Mouse (Mus musculus) heart, embryonic 10.5 days (tissue): ENCODE measurements around the gene Klf11. TPM values are rescaled to one million over a fixed set of nuclear protein-coding genes. Genes with fewer than 3 reads are reported as not detected.
A peak's percentile ranks its signal among the peaks of the same experiment; 100 is the strongest.

Experiments used
- DNase-seq: peaks from one replicate; pipeline ENCODE4 v3.0.0-alpha.2; 2017; ENCODE audit warnings: low spot score
- H3K27ac ChIP-seq: fragments of 300-500 bp; sonication (generic); 2 replicates; pipeline ENCODE4 v1.5.1; 2016; ENCODE audit warnings: mild to moderate bottlenecking
- H3K27me3 ChIP-seq: fragments of 300-500 bp; sonication (generic); 2 replicates; pipeline ENCODE4 v1.6.1; 2016; ENCODE audit warnings: mild to moderate bottlenecking; ENCODE audit not compliant: poor library complexity, insufficient read depth, severe bottlenecking
- H3K36me3 ChIP-seq: fragments of 300-500 bp; sonication (generic); 2 replicates; pipeline ENCODE4 v1.6.1; 2016; ENCODE audit warnings: mild to moderate bottlenecking, moderate library complexity
- H3K4me1 ChIP-seq: fragments of 300-500 bp; sonication (generic); 2 replicates; pipeline ENCODE4 v1.6.1; 2016; ENCODE audit warnings: mild to moderate bottlenecking
- H3K4me3 ChIP-seq: fragments of 300-500 bp; sonication (generic); 2 replicates; pipeline ENCODE4 v1.5.1; 2016; ENCODE audit warnings: mild to moderate bottlenecking, moderate library complexity
- H3K9me3 ChIP-seq: fragments of 300-500 bp; sonication (generic); 2 replicates; pipeline ENCODE4 v1.6.1; 2016; ENCODE audit warnings: mild to moderate bottlenecking, moderate library complexity
- WGBS: fragments of 180-500 bp; shearing (Covaris S2); methylation state at CpG from one replicate; pipeline ENCODE4 v1.1.7; 2016; 5-methylcytosine and 5-hydroxymethylcytosine counted together
- polyA plus RNA-seq: library from polyadenylated mRNA; unstranded; fragments of >200 nt; fragmentation: Nextera tagmentation; extraction: Ambion mirVana; gene quantifications from 2 replicates; pipeline ENCODE4 v1.2.1, GENCODE M21; 2016

The Klf11 gene
- polyA plus RNA-seq, 1 experiment from 2014 or later, result 12.0 TPM

GRCm38 (mm10) chr12:24661100-24661499 is 10.0 kb downstream of the Klf11 start:
- no peaks in the 10 kb centered on the region for H3K27me3 ChIP-seq
- DNase-seq, result no peak
- no peaks in the 10 kb centered on the region for H3K9me3 ChIP-seq
- no peak overlapping the region for H3K27ac ChIP-seq
- peaks cover 15% of the 10 kb centered on the region; the same call in 1 of the 2 replicates for H3K4me1 ChIP-seq
- WGBS, result 90% methylated on average over 4 of the region's 4 CpGs
- no peak overlapping the region for H3K4me3 ChIP-seq
- peaks cover 56% of the 10 kb centered on the region for H3K36me3 ChIP-seq

DNA sequence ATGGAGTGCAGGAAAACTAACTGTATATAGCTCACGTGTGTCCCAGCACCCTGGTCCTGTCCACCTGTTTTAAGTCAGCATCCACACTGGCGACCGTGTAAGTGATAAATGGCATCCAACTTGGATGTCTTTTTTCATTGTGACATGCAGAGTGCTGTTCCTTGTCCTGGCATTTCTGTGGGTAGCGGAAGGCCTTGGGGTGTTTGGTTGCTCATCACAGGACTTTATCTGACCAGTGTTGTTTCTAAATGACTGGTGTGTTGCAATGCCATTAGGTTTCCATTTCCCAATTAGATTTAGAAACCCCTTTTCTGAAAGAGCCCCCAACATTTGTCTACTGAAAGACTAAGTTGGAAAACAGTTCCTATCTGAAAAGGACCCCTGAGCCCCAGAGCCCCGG is 11.1 kb downstream of the Klf11 start:
- DNase-seq, result no peak
- Histone ChIP-seq H3K4me3 (no peak overlapping the region), H3K4me1 (peaks cover 8% of the 10 kb centered on the region; the same call in 1 of the 2 replicates), H3K9me3 (no peaks in the 10 kb centered on the region), H3K27me3 (no peaks in the 10 kb centered on the region), H3K27ac (no peak overlapping the region), H3K36me3 (peaks cover 45% of the 10 kb centered on the region)
- 84% methylated on average over 5 of the region's 5 CpGs for WGBS

DNA sequence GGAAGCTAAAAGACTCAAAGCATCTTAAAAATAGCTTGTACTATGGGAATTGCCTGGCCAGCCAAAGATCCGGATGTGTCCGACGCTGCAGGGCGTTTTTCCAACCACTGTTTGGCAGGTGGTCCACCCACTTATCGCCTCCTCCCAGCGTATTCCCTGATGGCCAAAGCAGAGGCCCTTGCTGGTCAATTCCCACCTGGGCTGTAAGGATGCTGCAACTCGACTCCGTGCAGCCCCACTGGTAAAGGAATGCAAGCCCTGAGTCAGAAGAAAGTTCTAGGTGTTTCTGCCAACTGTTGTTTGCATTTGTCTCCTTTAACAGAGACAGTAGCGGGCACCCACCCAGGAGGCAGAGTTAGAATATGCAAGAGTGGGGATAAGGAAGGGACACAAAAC is 29.0 kb downstream of the Klf11 start:
- Histone ChIP-seq H3K27me3 (peaks cover 63% of the 10 kb centered on the region), H3K4me1 (peaks cover 23% of the 10 kb centered on the region), H3K4me3 (peak overlapping the region; percentile 64), H3K27ac (peak overlapping the region; percentile 69; the same call in 1 of the 2 replicates), H3K36me3 (no peaks in the 10 kb centered on the region), H3K9me3 (no peaks in the 10 kb centered on the region)
- no peak for DNase-seq
- WGBS, result 16% methylated on average over 9 of the region's 9 CpGs

DNA sequence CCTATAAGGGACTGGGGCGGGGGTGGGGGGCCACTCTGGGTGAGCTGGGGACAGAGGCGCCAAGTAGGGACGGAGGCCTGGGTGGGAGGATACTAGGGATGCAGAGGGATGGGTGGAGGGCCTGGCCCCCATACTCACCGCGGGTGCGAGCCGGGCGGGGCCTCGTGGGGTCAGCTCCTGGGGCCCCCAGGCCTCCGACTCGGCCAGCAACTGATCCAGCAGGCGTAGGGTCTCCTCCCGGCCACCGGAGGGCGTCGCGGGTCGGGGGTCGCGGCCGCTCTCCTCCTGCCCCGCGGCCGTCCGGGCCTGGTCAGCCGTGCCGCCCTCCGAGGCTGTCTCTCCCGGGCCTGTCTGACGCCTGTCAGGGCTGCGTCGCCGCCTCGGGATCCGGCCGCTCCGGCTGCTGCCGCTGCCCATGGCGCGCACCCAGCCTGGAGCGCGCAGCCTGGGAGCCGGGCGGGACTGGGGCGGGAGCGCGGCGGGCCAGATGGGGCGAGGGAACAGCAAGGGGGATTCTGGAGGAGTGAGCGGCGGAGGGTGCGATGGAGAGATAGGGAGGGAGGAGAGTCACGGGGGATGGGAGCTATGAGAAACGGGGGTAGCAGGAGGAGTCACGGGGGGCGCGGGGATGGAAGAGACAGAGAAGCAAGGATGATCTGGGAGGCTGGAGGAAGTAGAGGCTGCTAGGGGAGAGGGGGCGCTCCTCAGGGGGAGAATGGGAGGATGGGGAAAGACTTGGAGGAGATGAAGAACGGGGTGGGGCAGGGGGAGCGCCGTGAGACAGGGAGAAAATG is 29.6 kb downstream of the Klf11 start:
- DNase-seq, result no peak
- H3K27ac ChIP-seq, result peak overlapping the region; percentile 69

GRCm38 (mm10) chr12:24681286-24682023 is 30.4 kb downstream of the Klf11 start, which contains the start of gene Cys1:
TSS of gene Cys1 (minus strand) at chr12:24681813.
- Histone ChIP-seq H3K9me3 (no peaks in the 10 kb centered on the region), H3K27me3 (peaks cover 66% of the 10 kb centered on the region), H3K36me3 (no peaks in the 10 kb centered on the region), H3K4me3 (peak within 1 kb of the TSS; percentile 64), H3K27ac (peak within 1 kb of the TSS; percentile 69), H3K4me1 (peaks cover 23% of the 10 kb centered on the region)
- DNase-seq, result no peak
- 4% methylated on average over 20 of the region's 20 CpGs for WGBS

More for the DNA sequence above, 29.6 kb downstream of the Klf11 start:
- H3K9me3 ChIP-seq, result no peaks in the 10 kb centered on the region
- WGBS, result 2% methylated on average over 59 of the region's 61 CpGs
- peak overlapping the region; percentile 64 for H3K4me3 ChIP-seq
- peaks cover 23% of the 10 kb centered on the region for H3K4me1 ChIP-seq
- H3K36me3 ChIP-seq, result no peaks in the 10 kb centered on the region
- H3K27me3 ChIP-seq, result peaks cover 66% of the 10 kb centered on the region

- Histone ChIP-seq H3K4me3 (no peak overlapping the region), H3K27ac (no peak overlapping the region), H3K9me3 (no peaks in the 10 kb centered on the region), H3K4me1 (peaks cover 23% of the 10 kb centered on the region), H3K27me3 (peaks cover 66% of the 10 kb centered on the region), H3K36me3 (no peaks in the 10 kb centered on the region)
- 52% methylated on average over 8 of the region's 8 CpGs for WGBS
- no peak for DNase-seq
These were observed 31.5 kb downstream of the Klf11 start for GRCm38 (mm10) chr12:24682563-24682962.

DNA sequence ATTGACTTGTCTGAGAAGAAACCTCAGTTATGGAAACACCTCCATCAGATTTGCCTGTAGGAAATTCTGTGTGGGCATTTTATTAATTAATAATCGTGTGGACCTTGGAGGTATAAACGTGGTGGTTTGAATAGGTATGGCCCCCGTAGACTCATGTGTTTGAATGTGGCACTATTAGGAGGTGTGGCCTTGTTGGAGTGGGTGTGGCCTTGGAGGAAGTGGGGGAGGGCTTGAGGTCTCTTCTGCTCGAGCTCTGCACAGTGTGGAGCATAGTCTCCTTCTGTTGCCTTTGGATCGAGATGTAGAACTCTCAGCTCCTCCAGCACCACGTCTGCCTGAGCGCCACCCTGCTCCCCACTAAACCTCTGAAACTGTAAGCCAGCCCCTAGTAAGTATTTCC is 32.4 kb downstream of the Klf11 start:
- H3K4me3 ChIP-seq, result no peak overlapping the region
- H3K27ac ChIP-seq, result no peak overlapping the region
- WGBS, result 63% methylated on average over 7 of the region's 7 CpGs
- H3K36me3 ChIP-seq, result no peaks in the 10 kb centered on the region
- no peaks in the 10 kb centered on the region for H3K9me3 ChIP-seq
- DNase-seq, result no peak
- H3K27me3 ChIP-seq, result peaks cover 66% of the 10 kb centered on the region
- peaks cover 23% of the 10 kb centered on the region for H3K4me1 ChIP-seq

DNA sequence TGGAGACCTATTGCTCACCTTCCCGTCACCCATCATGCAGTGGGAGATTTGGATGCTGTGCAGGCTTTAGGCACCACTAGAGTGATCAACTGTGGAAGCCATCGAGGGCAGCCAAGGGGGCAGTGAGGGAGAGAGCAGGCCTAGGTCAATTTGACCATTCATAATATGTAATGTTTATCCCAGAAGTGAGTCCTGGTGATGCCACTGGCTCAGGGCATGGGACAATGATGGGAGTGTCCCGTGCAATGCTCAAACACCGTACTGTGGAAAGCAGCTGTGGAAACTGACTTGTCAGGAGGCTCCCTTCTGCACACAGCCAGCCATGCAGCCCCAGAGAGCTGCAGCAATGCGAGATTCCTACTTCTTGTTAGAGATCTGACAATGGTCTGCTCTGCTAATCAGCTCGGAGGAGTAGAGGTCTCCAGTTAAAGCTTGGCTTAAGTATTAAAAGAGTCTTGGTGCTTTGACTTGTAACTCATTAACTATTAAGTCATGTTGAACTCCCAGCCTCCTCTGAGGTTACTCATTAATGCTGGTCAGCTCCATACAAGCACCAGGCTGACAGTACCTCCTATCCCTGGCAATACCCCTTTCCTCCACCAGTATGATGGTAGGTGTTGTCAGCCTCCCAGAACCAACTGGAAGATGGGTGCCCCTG is 35.1 kb downstream of the Klf11 start:
- no peak for DNase-seq
- 67% methylated on average over 6 of the region's 6 CpGs for WGBS

GRCm38 (mm10) chr12:24686696-24687346 is 35.7 kb downstream of the Klf11 start:
- H3K4me3 ChIP-seq, result no peak overlapping the region
- no peaks in the 10 kb centered on the region for H3K9me3 ChIP-seq

More for the DNA sequence above, 35.1 kb downstream of the Klf11 start:
- H3K27me3 ChIP-seq, result peaks cover 40% of the 10 kb centered on the region
- H3K4me3 ChIP-seq, result no peak overlapping the region
- H3K4me1 ChIP-seq, result peaks cover 14% of the 10 kb centered on the region
- H3K9me3 ChIP-seq, result no peaks in the 10 kb centered on the region
- no peak overlapping the region for H3K27ac ChIP-seq
- no peaks in the 10 kb centered on the region for H3K36me3 ChIP-seq

DNA sequence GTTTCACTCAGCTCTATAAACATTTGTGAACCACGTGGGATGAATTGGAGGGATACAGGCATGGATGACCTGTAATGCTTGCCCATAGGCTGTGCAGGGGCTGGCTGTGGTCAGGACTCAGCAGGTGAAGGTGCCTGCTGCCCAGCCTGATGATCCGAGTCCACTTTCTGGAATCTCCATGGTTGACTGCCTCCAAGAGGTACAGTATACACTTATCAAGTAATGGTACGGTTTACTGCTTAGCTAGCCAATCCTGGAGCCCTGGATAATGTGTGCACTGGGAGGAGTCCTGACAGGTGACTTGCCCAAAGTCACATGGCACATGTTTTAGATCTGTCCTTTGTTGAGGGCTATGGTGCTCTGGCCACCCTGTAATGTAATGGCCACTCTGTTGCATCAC is 39.3 kb downstream of the Klf11 start:
- Histone ChIP-seq H3K27ac (no peak overlapping the region), H3K27me3 (peaks cover under 1% of the 10 kb centered on the region; the same call in 1 of the 2 replicates), H3K36me3 (no peaks in the 10 kb centered on the region), H3K9me3 (no peaks in the 10 kb centered on the region), H3K4me3 (no peak overlapping the region), H3K4me1 (no peaks in the 10 kb centered on the region)
- 84% methylated on average over 3 of the region's 3 CpGs for WGBS
- DNase-seq, result no peak

More at GRCm38 (mm10) chr12:24686696-24687346, 35.7 kb downstream of the Klf11 start:
- no peak overlapping the region for H3K27ac ChIP-seq
- peaks cover 7% of the 10 kb centered on the region for H3K4me1 ChIP-seq
- no peaks in the 10 kb centered on the region for H3K36me3 ChIP-seq
- no peak for DNase-seq
- H3K27me3 ChIP-seq, result peaks cover 33% of the 10 kb centered on the region
- 61% methylated on average over 11 of the region's 11 CpGs for WGBS

DNA sequence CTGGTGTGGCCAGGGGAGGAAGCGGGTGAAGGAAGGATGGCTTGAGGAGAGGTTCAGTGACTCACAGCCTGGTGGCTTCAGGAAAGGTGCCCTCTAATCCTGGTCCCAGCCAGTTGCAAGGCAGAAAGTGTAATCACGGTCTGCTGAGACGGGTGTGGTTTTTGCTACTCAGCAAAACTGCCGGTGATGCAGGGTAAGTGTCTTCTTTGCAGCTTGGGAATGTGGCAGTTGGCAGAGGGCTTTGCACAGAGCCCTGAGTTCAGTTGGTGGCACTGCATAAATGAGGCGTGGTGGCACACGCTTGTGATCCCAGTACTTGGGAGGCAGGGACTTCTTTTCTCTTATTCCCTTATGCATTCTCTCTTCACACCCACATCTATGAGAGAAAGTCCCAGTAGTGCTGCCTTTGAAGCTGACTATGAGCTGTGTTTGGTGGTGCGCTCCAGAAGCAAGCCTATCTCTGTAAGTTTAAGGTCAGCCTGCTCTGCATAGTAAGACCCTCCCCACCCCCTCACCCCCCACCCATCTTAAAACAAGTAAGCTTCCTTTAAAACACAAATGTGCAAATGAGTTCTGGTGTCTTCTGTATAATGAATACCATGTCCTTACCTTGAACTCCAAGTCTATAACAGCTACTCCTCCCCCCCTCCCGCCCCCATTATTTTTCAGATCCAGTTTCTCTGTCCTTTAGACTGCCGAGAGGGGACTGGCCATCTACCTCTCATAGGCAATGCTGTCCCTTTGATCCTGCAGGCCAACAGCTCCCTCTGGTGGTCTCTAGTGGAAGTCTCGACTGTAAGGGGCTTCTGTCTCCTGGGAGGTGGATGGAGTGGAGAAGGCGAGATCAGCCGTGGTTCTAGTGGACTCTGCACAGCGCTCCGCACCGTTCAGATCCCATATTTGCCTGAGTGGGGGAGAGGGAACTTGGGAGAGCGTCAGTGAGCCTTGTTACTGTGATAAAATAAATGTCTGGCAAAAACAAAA is 45.7 kb downstream of the Klf11 start:
- peak; percentile 94 for DNase-seq
- no peaks in the 10 kb centered on the region for H3K9me3 ChIP-seq
- H3K27me3 ChIP-seq, result 0 out of 2 replicates have a peak, but pooled peaks cover 10% of the 10 kb centered on the region
- H3K27ac ChIP-seq, result no peak overlapping the region
- WGBS, result 42% methylated on average over 16 of the region's 16 CpGs
- no peak overlapping the region for H3K4me3 ChIP-seq
- H3K4me1 ChIP-seq, result no peaks in the 10 kb centered on the region
- no peaks in the 10 kb centered on the region for H3K36me3 ChIP-seq
